Mouse (Mus musculus): ENCODE data around the gene Acaca. TPM values are rescaled to one million over a fixed set of nuclear protein-coding genes. Genes with fewer than 3 reads are reported as not detected.

Acaca gene
- polyA plus RNA-seq, 1 experiment from 2014 or later: 20.5 TPM

DNA sequence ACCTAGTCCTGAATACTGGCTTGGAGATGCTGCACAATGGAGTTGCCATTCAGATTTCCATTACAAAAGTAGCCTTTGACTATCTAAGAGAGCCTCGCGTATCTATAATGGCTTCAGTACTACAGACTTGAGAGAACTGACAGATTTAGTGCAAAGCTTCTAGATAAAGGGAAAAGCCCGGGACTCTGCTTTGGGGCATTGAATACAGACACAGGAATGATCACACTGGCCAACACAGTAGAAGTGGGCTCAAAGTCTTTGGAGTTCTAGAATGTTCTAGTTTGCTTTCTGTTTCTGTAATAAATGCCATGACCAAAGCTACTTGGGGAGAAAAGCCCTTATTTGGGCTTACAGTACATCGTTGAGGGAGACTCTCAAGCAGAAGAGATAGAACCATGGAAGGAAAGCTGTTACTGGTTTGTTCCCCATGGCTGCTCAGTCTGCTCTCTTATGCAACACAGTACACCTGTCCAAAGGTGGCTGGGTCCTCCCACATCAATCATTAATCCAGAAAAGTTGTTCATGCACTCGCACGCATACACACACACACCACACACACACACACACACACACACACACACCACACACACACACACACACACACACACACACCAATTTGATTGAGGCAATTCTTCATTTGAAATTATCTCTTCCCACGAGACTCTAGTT is 223.7 kb downstream of the Acaca start:
- H3K4me2 ChIP-seq: no peak overlapping the region
- H3K9me3 ChIP-seq (replicated peaks): no peaks in the 10 kb centered on the region
- no peak for ATAC-seq
- peak overlapping the region; percentile 31; the same call in 1 of the 2 replicates for H3K27ac ChIP-seq
- H3K36me3 ChIP-seq (ENCODE audit: poor library complexity, severe bottlenecking): no peaks in the 10 kb centered on the region
- WGBS: 63% methylated on average over 7 of the region's 7 CpGs
- no peak overlapping the region for H3K9ac ChIP-seq
- no peaks in the 10 kb centered on the region for H3K27me3 ChIP-seq
- peaks cover 32% of the 10 kb centered on the region for H3K4me1 ChIP-seq
- H3K4me3 ChIP-seq: no peak overlapping the region

DNA sequence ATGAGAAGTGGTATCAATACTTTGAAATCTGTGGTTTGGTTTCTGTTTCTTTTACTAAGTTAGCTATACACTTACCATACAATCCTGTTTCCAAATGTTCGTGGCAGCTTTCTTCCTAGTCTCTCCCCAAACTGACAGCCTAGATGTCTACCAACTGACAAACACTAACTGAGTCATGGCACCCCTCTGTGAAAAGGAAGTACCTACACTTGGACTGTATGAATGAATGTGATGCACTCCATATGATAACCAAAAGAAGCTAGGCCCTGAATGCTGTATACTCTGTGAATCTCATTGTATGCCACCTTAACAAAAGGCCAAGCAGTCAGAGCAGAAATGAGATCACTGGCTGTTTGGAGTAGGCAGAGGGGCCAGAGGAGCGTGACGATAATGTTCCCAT is 227.8 kb downstream of the Acaca start:
- Histone ChIP-seq H3K27ac (no peak overlapping the region), H3K9ac (no peak overlapping the region), H3K4me1 (peaks cover 10% of the 10 kb centered on the region), H3K36me3 (ENCODE audit: poor library complexity, severe bottlenecking) (no peaks in the 10 kb centered on the region), H3K27me3 (no peaks in the 10 kb centered on the region), H3K9me3 (replicated peaks) (no peaks in the 10 kb centered on the region), H3K4me2 (no peak overlapping the region), H3K4me3 (no peak overlapping the region)
- 78% methylated on average over 3 of the region's 3 CpGs for WGBS
- ATAC-seq: no peak

DNA sequence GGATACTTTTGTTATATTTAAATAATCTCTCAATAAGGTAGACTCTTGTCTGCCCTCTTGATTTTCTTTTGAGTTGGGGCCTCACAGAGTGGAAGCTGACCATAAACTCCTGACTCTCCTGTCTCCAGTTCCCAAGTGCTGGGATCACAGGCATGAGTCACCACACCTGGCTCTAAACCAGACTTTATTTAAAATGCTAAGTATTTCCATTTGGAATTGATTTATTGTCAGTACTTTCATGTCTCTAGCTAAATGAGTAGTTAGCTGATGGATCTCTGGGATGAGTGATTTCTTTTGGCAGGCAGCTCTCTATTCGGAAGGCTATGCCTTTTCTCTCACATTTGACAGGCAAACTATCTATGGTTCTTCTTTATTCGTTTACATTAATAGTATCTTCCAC is 228.3 kb downstream of the Acaca start:
- no peak for ATAC-seq
- 79% methylated on average over 2 of the region's 2 CpGs for WGBS
- no peak overlapping the region for H3K27ac ChIP-seq
- H3K4me1 ChIP-seq: peaks cover 15% of the 10 kb centered on the region
- H3K27me3 ChIP-seq: no peaks in the 10 kb centered on the region
- no peak overlapping the region for H3K4me3 ChIP-seq
- no peaks in the 10 kb centered on the region for H3K9me3 ChIP-seq (replicated peaks)
- H3K4me2 ChIP-seq: no peak overlapping the region
- H3K9ac ChIP-seq: no peak overlapping the region
- no peaks in the 10 kb centered on the region for H3K36me3 ChIP-seq (ENCODE audit: poor library complexity, severe bottlenecking)

DNA sequence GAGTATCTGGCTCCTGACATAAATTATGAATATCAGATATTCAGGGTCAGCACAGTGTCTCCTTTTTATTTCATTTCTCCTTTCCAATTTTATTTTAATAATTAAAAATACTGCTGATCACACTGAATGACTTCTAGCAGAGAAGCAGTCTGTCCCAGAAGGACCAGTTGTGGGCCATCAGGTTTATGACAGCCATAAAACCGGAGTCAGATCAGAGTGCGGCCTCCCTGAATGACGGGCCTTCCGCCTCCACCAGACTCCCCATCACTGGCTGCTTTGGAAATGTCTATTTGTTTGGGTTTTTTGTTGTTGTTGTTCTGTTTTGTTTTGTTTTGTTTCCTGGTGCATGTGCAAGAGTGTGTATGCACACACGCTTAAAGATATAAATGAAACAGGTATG is 232.1 kb downstream of the Acaca start:
- H3K4me2 ChIP-seq: no peak overlapping the region
- 93% methylated on average over 5 of the region's 5 CpGs for WGBS
- no peaks in the 10 kb centered on the region for H3K9me3 ChIP-seq (replicated peaks)
- H3K27me3 ChIP-seq: no peaks in the 10 kb centered on the region
- H3K27ac ChIP-seq: no peak overlapping the region
- H3K4me3 ChIP-seq: no peak overlapping the region
- no peak for ATAC-seq
- peaks cover 10% of the 10 kb centered on the region for H3K36me3 ChIP-seq (ENCODE audit: poor library complexity, severe bottlenecking)
- no peak overlapping the region for H3K9ac ChIP-seq
- peaks cover 18% of the 10 kb centered on the region for H3K4me1 ChIP-seq

DNA sequence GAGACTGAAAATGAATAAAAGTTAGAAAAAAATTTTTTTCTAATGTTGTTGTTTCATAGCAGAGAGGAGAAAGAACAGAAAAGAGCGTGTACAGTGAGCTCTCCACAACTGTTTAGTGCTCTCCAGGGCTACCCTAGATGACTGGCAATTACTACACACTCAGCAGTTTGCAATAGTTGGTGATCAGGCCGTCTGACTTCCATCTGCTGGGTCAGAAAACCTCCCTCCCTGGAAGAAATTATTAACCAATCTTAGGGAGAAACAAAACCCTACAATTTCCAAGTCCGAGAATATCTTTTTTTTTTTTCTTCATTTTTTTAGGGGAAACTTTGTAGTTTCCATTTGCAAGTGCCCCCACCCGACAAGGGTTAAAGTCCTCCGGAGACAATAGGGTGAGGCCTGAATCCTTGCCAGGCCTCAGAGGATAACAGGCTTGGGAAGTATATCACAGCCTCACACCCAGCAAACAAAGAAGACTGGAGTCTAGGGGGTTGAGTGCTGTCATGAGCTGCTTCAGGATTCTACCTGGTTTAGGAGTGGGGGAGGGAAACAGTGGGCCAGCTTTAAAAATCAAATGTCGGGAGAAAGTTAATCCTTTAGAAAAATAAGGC is 233.3 kb downstream of the Acaca start:
- WGBS: 30% methylated on average over 6 of the region's 6 CpGs
- peaks cover 10% of the 10 kb centered on the region for H3K36me3 ChIP-seq (ENCODE audit: poor library complexity, severe bottlenecking)
- H3K4me1 ChIP-seq: peaks cover 18% of the 10 kb centered on the region
- no peak overlapping the region for H3K4me2 ChIP-seq
- peak overlapping the region; percentile 26; the same call in 1 of the 2 replicates for H3K9ac ChIP-seq
- no peak overlapping the region for H3K27ac ChIP-seq
- no peak overlapping the region for H3K4me3 ChIP-seq
- no peak for ATAC-seq
- no peaks in the 10 kb centered on the region for H3K9me3 ChIP-seq (replicated peaks)
- H3K27me3 ChIP-seq: no peaks in the 10 kb centered on the region

DNA sequence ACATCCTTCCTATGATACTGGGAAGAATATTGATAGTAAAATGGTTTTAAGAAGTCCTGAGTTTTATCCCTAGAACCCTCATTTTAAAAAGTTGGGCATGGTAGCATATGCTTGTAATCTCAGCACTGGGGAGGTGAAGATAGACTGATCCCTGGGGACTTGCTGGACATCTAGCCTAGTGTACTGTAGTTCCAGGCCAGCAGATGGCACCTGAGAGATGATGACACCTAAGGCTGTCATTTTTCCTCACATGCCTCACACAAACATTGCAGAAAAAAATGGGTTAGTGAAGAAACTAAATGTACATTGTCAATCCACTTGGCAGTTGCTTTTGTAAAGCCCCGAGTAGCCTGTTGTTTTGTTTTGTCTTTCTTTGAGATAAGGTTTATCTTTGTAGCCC is 235.8 kb downstream of the Acaca start:
- WGBS: 85% methylated on average over 1 of the region's 1 CpGs
- H3K4me1 ChIP-seq: peaks cover 18% of the 10 kb centered on the region
- ATAC-seq: no peak

DNA sequence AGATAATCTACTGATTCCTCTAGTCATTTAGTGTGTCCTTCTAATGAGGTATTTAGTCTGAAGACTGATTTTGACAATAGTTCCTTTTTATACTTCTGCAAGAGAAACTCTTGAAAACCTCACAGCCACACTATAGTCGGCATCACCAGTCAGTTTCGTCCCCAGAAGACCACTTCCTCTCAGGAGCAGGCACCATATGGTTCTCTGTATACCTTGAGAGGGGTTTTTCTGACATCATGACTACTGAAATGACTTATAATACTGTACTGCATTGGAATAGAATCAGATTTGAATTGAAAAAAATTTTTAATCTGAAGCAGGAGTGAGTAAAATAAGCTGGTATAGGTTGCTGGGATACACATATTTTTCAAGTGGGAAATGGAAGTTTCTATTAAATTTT is 239.4 kb downstream of the Acaca start:
- Histone ChIP-seq H3K27ac (no peak overlapping the region), H3K9ac (no peak overlapping the region), H3K9me3 (replicated peaks) (no peaks in the 10 kb centered on the region), H3K4me3 (no peak overlapping the region), H3K27me3 (no peaks in the 10 kb centered on the region), H3K4me2 (no peak overlapping the region), H3K4me1 (no peaks in the 10 kb centered on the region), H3K36me3 (ENCODE audit: poor library complexity, severe bottlenecking) (peaks cover 31% of the 10 kb centered on the region)
- WGBS: 9% methylated on average over 2 of the region's 2 CpGs
- no peak for ATAC-seq

More for the DNA sequence above, 235.8 kb downstream of the Acaca start:
- Histone ChIP-seq H3K27ac (no peak overlapping the region), H3K4me2 (no peak overlapping the region), H3K9me3 (replicated peaks) (no peaks in the 10 kb centered on the region), H3K27me3 (no peaks in the 10 kb centered on the region), H3K9ac (no peak overlapping the region), H3K4me3 (no peak overlapping the region), H3K36me3 (ENCODE audit: poor library complexity, severe bottlenecking) (peaks cover 10% of the 10 kb centered on the region)

DNA sequence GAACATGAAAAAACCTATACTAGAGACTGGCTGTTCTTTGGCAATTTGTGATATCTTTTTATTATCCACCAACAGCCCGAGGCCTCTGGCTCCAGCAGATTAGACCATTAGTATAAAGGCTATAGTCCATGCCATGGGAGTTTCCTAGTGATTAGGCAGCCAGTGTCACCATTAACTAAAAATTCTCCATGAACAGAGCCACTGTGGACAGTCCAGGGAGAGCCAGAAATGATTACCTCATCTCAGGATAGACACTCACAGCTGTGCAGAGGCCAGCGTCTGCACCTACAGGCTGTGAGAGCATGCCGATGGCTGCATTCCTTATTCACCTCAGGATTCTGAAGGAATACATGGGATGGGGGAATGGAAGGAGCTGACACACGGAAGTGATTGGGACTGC is 243.7 kb downstream of the Acaca start:
- Histone ChIP-seq H3K4me1 (peaks cover 14% of the 10 kb centered on the region), H3K36me3 (ENCODE audit: poor library complexity, severe bottlenecking) (peaks cover 28% of the 10 kb centered on the region), H3K9ac (no peak overlapping the region), H3K27me3 (no peaks in the 10 kb centered on the region), H3K4me3 (no peak overlapping the region), H3K4me2 (no peak overlapping the region), H3K27ac (no peak overlapping the region), H3K9me3 (replicated peaks) (no peaks in the 10 kb centered on the region)
- 75% methylated on average over 4 of the region's 4 CpGs for WGBS
- ATAC-seq: no peak

DNA sequence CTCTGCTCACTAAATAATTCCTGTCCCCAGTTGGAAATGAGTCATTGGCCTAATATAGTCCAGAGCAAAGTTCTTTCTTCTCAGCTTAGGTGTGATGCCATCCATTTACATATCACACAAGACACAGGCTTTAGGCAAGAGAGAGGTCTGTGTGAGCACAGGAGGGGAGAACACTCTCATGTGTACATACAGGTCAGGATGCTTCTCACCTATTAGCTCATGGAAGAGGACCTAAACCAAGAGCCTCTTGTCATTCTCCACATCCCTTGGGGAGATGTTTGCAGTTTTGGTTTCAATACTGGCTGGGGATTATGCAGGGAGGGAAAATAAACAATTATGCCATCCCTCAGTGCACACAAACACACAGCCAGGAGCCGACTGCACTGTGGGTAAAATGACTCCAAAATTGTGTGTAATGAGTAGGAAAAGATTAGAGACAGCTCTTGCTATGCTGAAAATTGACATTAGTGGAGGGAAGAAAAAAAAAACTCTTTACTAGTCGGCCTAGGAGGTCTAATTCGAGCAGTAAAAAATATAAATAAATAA is 246.6 kb downstream of the Acaca start:
- Histone ChIP-seq H3K4me3 (no peak overlapping the region), H3K4me2 (no peak overlapping the region), H3K27ac (peak overlapping the region; percentile 36; the same call in 1 of the 2 replicates), H3K9ac (no peak overlapping the region), H3K36me3 (ENCODE audit: poor library complexity, severe bottlenecking) (peaks cover 30% of the 10 kb centered on the region), H3K4me1 (peaks cover 14% of the 10 kb centered on the region), H3K9me3 (replicated peaks) (no peaks in the 10 kb centered on the region), H3K27me3 (no peaks in the 10 kb centered on the region)
- WGBS: 16% methylated on average over 3 of the region's 3 CpGs
- ATAC-seq: no peak

DNA sequence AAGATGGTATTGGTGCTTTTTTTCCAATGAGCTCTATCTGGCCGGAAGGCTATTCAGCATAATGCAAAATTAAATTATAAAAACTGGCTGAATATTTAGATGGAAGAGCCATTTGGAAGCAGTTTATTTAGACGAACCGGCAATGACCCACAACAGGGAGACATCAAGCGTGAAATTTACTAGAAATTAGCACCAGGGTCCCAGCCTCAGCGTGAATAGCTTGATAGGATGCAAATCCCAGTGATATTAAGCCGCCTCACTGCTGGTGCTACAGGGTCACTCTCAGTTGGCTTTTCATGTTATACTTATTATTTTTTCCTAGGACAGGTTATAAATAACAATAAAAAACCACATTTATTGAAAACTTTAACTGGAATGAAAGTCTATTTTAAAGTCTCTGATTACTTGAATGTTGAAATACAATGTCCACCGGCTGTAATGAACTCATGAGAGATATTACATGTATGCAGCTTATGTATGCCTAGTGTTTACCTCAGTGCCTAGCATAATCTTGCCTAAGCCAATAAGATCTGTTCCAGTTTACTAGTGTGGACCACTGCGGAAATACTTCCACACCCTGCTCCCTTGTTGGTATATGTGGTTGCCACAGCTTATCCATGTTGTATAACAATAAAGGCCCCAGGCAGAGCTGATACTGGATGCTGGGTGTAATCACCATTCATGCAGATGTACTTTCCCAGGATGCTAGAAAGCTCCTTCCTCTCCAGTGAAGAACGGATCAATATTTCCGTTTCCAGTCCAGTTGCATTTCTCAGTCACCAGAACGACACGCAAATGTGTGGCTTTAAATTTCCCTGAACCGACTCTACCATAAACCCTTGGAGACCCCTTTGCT is 247.3 kb downstream of the Acaca start:
- no peak for ATAC-seq
- peaks cover 25% of the 10 kb centered on the region for H3K36me3 ChIP-seq (ENCODE audit: poor library complexity, severe bottlenecking)
- WGBS: 51% methylated on average over 13 of the region's 13 CpGs

DNA sequence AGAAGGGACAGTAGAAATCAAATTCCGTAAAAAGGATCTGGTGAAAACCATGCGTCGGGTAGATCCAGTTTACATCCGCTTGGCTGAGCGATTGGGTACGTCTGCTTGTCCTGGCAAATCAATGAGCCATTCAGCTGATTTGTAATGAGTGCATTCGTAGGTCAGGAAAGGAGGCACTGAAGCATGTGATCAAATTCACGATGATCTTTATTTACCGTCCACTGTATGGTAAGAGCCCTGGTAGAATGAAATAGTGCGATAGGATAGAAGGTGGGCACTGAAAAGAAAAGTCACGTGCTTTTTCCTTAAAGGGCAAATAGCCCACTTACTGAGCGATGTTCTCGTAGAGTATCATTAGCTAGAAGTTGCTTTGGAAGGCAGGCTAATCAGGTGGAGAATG is 253.0 kb downstream of the Acaca start:
- Histone ChIP-seq H3K4me2 (peak overlapping the region; percentile 30; the same call in 1 of the 2 replicates), H3K27ac (no peak overlapping the region)

More for the DNA sequence above, 247.3 kb downstream of the Acaca start:
- H3K4me3 ChIP-seq: no peak overlapping the region
- no peaks in the 10 kb centered on the region for H3K27me3 ChIP-seq
- H3K9ac ChIP-seq: no peak overlapping the region
- H3K4me1 ChIP-seq: peaks cover 16% of the 10 kb centered on the region
- H3K4me2 ChIP-seq: no peak overlapping the region
- no peaks in the 10 kb centered on the region for H3K9me3 ChIP-seq (replicated peaks)
- peak overlapping the region; percentile 11; the same call in 1 of the 2 replicates for H3K27ac ChIP-seq

DNA sequence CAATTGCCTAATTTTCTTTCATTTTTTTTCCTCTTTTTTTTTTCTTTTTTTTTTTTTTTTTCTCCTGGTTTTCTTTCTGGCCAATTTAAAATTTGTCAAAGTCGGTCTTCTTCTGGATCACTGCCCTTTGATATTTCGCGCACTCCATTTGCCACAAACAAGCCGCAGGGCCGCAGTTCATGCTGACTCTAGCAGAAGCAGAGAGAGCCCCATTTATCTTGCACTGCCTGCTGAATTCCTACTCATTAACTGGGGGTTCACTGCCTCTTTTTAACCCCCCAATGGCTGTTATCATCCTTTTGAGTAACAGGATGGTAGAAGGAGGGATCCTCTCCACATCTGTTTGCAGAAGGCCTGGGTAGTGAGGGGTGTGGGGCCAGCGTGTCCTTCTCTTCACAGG is 254.4 kb downstream of the Acaca start:
- WGBS: 29% methylated on average over 6 of the region's 6 CpGs
- Histone ChIP-seq H3K27me3 (no peaks in the 10 kb centered on the region), H3K4me3 (no peak overlapping the region), H3K27ac (peak overlapping the region; percentile 27; the same call in 1 of the 2 replicates), H3K4me2 (no peak overlapping the region), H3K36me3 (ENCODE audit: poor library complexity, severe bottlenecking) (peaks cover 9% of the 10 kb centered on the region; the same call in 1 of the 2 replicates), H3K4me1 (peaks cover 26% of the 10 kb centered on the region), H3K9ac (no peak overlapping the region), H3K9me3 (replicated peaks) (no peaks in the 10 kb centered on the region)
- no peak for ATAC-seq

More for the DNA sequence above, 253.0 kb downstream of the Acaca start:
- Histone ChIP-seq H3K9me3 (replicated peaks) (no peaks in the 10 kb centered on the region), H3K9ac (no peak overlapping the region), H3K27me3 (no peaks in the 10 kb centered on the region), H3K4me3 (no peak overlapping the region), H3K36me3 (ENCODE audit: poor library complexity, severe bottlenecking) (peaks cover 9% of the 10 kb centered on the region; the same call in 1 of the 2 replicates), H3K4me1 (peaks cover 26% of the 10 kb centered on the region)
- ATAC-seq: peak; percentile 50; the same call in 1 of the 2 replicates
- WGBS: 17% methylated on average over 13 of the region's 13 CpGs
